Mouse (Mus musculus): ENCODE measurements around the gene Grid1. TPM values are rescaled to one million over a fixed set of nuclear protein-coding genes. Genes with fewer than 3 reads are reported as not detected.

Gene Grid1
- total RNA-seq, 2 experiments from 2014 or later: 0.80 to 1.1 TPM

DNA sequence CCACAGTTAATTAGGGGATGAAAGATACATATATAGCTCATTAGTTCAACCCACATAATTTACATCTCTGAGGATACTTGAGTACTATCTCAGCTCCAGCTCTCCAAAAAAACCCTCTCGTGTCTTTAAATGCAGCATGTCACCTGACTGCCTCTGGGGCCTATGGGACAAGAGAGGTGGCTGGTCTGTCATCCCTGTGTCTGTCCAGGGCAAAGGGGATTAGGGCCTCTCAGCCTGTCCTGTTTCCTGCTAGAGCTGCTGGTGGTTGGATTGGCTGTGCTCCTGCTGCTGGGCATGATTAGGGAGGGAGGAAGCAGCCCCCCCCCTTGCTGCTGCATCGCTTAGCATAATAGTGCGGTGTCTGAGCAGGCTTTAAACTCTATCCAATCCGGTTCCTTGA, 88.9 kb downstream of the Grid1 start:
- no peak for DNase-seq (ENCODE audit: low spot score in 2 of 2)

DNA sequence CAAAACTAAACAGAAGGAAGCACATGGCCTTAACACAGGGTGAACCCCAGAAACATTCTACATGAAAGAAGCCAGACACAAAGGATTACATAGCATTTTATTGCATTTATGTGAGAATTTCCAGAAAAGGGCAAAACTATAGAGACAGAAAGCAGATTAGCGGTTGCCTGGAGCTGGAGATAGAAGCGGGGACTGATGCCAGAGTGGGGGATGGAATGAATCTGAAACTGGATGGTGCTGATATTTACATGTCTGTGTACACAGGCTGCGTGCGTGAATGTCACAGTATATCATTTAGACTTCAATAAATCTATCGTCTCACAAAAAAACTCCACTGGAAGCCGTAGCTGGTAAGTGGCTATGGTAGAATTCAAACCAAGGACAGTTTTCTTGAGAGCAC, 96.4 kb downstream of the Grid1 start:
- no peak for DNase-seq (ENCODE audit: low spot score in 2 of 2)

DNA sequence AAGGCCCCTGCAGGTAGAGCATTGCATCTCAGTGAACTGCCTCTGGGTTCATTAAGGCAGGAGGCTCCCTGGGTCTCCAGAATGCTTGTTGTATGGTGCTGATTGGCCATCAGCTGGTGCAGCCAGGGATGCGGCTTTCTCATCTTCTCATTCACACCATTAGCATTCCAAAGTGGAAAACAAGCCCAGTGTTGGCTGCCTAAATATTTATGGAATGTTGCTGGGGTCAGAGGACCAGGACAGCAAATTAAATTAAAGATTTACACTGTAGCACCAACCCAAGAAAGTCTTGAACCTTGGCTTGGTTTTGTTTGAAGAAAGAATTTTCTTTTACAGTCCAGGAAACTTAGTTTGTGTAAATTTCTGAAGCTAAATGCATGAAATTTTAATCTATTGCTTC, 97.2 kb downstream of the Grid1 start:
- no peak for DNase-seq (ENCODE audit: low spot score in 2 of 2)

DNA sequence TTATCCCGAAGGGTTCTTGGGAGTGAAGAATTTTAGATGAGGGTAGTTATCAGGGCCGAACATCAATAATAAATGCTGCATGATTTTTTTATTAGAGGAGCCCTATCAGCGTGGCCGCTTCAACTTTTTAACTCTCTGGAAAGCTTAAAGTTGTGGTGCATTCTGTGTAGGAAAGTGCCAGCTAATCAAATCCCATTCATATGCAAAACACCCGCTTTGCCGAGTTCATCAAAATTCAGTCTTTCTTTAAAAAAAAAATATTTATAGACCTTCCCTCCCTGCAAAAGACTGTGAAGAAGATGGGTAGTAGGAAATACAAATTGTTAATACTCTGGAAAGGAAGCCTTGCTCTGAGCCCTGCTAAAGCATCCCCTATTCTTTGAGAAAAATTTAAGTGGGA, 99.3 kb downstream of the Grid1 start:
- no peak for DNase-seq (ENCODE audit: low spot score in 2 of 2)

DNA sequence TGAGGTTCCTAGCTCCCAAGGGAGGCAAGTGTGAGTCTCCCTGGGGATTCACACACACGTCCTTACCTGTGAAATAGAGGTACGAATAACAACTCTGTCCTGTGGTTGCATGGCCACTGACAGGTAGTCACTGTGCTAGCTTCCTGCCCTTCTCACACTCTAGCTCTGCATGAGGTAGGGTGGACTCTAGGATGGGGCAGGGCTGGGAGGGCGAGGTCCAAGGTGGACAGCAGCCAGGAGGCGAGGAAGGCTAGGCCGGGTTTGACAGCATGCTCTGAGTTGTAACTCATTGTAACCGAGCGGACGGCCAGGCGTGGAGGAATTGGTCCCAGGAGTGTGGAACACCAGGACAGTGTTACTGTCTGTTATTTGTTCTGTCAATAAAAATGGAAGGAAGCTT, 101.4 kb downstream of the Grid1 start:
- no peak for DNase-seq (ENCODE audit: low spot score in 2 of 2)

DNA sequence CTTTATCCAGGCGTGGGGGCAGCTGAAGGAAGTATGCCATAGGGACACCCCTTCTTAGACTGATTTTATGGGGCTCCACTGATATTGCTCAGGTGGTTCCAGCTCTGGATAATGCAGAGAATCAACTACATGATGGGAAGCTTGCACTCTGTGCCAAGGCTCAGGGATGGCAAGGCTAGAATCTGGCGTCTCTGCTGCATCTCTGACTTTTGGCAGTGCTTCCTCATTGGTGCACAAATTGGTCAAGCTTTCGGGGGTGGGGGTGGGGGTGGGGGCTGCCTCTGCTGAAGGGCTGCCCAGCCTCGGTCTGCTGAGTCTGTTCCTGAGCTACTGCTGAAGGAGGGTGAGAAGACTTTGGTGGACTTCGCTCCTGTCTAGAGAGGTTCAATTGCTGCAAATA, 105.1 kb downstream of the Grid1 start:
- no peak for DNase-seq (ENCODE audit: low spot score in 2 of 2)

DNA sequence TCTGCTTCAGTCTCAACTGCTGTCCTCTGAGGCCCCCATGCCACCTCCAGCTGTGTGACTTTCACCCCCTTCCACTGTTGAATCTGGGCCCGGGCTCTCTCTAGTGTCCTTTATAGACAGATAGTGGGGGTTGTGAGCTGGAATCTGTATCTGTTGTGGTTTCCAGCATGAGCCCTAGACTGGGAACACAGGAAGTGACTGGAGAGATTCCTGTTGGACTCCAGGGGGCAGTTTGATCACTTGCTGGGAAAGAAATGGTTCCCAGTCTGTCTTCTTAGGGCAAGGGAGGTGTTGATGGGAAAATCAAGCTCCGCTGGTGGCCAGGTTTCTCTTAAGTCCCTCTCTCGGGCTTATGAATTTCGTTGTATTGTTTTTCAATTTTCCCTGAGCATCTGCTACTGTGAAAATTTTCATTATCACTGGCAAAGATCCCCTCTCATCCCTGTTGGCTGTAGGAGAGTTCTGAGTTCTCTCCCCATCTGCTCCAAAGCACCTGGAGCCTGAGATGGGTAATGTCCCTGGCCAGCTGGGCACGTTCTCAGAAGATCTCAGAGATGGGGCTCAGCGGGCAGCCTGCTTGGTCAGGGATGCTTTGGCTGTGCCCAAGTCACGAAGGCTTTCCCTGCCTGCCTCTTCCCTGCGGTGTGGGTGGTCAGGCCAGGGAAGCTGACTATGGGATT, 110.3 kb downstream of the Grid1 start:
- DNase-seq (ENCODE audit: low spot score in 2 of 2): no peak

DNA sequence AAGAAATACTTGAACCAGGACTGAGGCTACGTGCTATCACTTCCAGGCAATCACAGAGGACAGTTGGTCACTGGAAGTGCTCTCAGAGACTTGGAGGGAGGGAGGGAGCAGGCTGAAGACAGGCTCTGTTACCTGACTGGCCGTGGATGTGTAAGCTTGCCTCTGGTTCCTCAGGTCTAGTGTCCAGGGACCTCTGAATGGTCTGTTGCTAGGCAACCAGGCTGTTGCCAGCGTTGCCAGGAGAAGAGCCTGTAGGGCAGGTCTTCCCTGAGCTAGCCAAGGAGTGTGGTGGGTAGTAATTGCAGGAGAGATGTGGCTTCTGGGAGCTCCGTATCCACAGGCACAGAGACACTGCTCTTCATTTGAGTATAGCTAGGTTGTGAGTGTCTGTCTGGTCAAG, 113.3 kb downstream of the Grid1 start:
- DNase-seq (ENCODE audit: low spot score in 2 of 2): no peak

DNA sequence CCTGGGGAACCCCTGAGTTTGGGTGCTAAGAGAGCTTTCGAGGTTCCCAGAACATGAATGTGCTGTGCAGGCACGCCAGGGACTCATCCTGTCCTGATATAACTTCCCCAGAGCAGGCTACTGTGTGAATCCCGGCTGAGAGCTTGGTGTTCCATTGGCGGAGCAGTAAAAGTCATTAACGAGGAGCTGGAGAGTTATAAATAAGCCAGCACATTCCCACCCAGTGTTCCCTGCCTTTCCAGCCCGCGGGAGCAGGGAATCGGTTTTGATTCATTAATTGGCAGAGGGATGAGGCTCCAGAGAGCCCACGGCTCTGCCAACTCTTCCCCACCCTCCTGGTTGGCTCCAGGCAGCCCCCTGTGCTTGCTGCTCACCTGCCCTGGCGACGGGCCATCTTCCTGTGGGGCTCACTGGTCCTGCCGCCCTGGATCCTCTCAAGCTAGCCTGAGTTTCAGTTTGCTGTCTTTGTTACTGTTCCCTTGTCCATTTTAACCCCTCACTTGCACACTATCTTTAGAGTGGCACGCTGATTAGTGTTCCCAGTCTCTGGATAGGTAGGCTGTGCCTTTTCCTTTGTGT, 116.4 kb downstream of the Grid1 start:
- no peak for DNase-seq (ENCODE audit: low spot score in 2 of 2)

DNA sequence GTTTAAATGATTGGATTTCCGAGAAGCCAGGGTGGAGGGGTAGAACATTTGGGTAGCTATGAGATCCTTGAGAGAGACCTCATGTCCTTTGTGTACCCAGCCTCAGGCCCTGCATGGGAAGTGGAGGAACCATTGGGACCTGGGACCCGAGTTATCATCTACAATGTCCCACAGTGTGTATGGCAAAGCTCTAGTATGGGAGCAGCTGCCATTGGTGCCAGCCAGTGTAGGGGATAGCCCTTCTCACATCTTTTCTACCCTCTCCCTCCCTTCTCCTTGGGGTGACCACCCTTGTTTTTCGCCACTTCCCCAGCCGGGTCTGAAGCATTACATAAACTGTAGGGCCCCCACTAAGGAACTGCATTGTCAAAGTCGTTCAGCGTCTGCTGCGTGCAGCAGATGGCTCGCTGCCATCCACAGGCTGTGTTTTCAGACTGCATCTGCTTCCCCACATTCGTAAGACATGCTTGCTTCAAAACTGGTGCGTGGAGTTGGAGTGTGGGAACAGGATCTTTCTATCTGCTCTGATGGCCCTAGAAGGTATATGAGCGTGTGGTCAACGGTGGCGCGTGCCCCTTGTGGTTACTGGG, 124.6 kb downstream of the Grid1 start:
- DNase-seq (ENCODE audit: low spot score in 2 of 2): no peak

DNA sequence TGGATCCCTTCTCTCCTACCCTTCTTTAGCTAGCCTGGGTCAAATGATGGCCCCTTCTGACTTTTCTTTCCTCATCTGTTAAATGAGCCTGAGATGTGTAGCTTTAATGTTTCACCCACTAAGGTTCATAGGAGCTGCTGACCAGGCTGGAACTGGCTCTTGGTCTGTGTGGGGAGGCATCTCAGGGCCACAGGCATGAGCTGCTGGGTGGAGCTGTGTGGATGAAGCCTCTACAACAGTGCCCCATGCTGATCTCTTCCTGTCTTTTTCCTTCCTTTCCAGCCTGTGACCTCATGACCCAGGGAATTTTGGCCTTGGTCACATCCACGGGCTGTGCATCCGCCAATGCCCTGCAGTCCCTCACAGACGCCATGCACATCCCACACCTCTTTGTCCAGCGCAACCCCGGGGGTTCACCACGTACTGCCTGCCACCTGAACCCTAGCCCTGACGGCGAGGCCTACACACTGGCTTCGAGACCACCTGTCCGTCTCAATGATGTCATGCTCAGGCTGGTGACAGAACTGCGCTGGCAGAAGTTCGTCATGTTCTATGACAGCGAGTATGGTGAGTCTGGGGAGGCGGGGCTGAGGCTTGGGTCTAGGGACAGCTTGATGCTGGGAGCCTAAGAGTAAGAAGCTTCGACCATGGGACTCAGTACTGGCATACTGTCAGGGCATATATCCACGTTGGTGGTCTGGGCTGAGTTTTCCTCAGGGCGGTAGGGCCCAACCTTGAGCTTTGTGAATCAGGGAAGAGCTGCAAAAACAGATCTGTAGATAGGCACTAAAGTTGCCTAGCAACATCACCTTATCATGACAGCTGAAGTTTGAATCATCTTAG, 125.8 kb downstream of the Grid1 start:
- DNase-seq (ENCODE audit: low spot score in 2 of 2): no peak

DNA sequence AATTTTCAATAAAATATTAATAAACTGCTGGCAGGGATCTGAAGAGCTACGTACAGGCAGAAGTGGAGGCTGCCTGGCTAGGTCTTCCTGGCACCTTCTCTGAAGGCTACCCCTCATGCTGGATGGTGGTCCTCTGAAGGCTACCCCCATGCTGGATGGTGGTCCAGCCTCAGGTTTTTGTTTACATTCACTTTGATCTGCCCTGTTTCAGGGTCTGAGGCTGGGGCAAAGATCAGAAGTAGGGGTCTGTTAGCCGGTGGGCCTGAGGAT, 126.3 kb downstream of the Grid1 start:
- no peak for DNase-seq (ENCODE audit: low spot score in 2 of 2)

DNA sequence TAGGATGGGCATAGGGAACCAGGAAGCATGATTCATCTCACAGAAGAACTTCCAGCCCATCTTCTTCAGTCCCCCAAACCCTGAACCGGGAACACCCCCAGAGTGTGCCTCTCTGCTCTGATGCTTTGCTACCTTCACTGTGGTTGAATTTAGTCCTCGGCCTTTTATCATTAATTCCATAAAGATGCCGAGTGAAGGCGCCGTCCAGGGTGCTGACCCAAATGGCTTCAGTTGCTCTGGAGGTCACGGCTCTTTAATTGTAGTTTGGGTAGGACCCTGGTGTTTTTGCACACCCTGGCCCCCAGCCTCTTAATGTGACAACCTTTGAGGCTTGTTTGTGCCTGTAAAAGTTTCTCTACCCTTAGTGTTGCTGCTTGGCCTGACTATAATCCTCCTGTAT, 128.3 kb downstream of the Grid1 start:
- DNase-seq (ENCODE audit: low spot score in 2 of 2): no peak

DNA sequence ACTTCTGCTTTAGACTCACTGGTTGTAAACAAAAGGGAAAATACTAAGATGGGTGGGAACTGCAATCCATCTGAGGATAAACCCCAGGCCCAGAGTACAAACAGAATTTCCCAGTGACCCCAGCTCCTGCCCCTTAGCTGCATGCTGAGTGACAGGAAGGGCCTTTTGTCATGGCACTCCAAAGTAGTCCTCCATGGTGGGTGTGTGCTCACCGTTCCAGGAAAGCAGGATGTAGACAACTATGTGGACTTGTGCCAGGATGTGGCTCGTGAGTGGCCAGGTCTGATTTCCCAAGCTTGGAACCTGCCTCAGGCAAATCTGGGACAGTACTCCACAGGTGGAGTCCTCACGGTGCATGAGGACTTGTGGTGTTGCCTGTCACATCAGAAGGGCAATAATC, 132.4 kb downstream of the Grid1 start:
- DNase-seq (ENCODE audit: low spot score in 2 of 2): no peak

DNA sequence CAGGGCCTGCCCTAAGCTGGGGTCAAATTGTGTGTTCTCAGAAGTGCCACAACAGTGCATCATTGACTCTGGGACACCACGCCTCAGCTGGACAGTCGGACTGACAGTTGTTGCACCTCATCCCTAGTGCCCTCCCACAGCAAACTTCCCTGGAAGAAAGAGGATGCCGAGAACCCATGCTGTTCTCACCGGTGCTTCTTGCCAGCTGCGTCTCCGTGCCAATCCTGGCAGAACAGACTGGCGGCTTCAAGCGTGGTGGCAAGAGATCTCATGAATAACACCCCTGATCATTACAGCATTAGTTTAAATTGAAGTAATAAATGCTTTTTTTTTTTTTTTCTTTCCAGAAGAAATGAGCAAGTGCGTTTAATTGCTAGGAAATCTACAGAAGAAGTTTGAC, 133.7 kb downstream of the Grid1 start:
- no peak for DNase-seq (ENCODE audit: low spot score in 2 of 2)

DNA sequence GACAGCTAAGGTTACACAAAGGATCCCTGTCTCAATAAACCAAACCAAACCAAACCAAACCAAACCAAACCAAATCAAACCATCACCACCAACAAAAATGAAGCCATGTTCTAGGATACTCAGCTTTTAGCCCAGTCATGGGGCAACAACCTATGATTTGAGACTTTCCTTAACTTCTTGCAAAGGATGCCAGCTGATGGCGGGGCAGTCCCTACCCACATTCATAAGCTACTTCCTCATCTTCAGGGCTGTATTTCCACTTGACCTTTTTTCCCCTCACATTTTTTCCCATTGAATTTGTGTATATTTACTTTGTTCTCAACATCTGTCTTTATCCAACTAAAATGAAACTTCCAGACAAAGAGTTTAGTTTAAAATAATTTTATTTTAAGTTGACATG, 135.8 kb downstream of the Grid1 start:
- no peak for DNase-seq (ENCODE audit: low spot score in 2 of 2)

DNA sequence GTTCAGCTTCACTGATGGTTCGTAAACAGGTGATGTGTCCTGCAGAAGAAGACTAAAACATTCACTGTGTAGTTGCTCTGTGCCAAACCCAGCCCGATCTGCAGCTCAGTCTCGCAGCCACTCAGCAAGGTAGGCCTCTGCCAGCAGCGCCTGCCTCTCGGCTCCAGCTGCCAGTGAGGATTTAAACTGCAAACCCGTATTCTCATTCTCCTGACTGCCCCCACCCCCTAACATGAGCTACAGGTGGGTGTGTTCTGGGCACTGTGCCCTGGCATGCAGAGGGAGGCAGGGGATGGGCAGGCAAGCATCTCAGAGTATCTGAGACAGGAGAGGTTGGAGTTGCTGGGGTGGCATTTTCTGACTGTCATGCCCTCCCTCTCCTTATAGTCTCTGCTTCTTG, 140.3 kb downstream of the Grid1 start:
- DNase-seq (ENCODE audit: low spot score in 2 of 2): no peak

DNA sequence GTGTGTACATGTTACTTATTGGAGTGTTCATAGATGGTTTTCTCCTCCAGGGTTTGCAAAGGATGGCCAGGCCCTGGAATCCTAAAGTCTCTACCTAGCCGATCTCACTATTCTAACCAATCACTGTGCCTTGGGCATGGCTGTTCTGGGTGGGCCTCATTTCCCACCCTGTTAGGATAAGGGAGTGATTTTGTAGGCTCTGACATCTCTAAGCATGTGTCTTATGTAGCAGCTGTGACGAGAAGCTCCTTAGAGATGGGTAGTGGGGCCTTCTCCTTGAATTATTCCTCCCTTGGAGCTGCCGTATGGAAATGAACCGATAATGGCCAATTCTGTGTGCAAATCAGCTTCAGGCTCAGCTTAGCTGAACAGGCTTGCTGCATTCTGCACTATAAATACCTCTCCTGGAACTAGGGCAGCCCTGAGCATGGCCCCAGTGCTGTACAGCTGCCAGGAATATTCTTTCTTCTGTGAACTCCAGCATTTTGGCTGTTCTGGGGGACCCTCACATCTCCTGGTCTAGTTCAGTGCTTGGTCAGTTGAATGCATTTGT, 143.8 kb downstream of the Grid1 start:
- no peak for DNase-seq (ENCODE audit: low spot score in 2 of 2)

DNA sequence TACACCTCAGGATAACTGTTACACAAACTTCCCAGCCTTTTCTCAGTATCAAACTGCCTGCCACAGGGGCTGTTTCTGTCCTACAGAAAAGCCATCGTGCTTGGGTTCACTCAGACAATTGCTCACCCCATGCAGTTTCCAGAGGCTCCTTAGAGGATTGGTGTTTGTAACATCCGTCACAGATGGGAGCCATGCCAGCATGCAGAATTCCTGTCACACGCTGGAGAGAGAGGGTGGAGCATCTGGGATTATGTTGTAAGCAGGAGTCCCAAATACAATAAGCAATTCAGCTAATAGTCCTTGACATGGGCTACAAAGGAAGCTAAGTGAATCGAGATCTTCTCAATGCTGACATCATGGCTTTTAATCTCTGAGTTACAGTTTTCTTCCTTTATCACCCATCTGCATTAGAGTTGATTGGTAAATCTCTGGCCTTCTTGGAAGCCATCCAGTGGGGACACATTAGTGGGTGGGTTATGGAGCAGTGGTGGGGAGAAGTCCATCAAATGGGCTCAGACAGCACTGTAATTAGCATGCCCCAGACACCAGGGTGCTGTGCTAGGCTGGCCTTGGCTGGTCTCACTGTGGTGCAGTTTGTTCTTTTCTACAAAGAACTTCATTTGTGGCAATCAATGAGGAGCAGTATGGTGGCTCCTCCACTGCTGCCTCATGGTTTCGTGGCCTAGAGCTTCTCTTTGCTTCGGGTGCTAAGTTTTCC, 149.4 kb downstream of the Grid1 start:
- no peak for DNase-seq (ENCODE audit: low spot score in 2 of 2)

DNA sequence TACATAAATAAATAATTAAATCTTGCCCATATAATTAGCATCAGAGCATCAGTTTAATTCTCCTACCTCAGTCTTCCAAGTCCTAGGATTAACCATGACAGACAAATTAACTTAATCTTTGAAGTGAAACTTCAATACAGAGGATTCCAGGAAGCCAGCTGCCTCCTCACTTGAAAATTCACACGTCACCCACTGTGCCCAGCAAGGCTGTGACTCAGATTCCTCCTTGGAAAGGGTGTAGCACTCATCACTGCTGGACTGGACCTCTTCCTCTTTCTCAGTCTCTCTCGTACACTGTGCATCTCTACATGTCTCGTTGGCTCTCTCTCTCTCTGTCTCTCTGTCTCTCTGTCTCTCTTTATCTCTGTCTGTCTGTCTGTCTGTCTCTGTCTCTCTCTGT, 153.0 kb downstream of the Grid1 start:
- no peak for DNase-seq (ENCODE audit: low spot score in 2 of 2)

DNA sequence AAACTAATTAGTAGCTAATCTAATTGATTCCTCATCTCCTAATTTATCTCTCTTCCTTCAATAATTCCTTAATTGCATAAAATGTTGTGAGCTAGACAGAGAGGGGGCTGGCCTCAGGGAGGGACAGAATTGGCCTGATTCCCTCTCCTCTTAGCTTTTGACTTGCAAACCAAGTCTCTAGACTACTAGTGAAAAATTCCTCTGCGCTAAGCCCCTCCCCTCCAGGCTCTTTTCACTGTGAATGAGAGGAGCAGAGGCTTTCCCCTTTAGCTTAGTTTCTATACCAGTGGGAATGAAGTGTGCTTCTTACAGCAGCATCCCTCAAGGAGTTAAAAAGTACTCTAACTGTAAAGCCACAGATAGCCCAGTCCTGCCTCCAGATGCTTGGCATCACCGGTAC, 160.8 kb downstream of the Grid1 start:
- DNase-seq (ENCODE audit: low spot score in 2 of 2): no peak

Measured in adrenal gland, adult 18-20 months (tissue).